Mouse (Mus musculus): ENCODE measurements around the gene Tmem183a. TPM values are rescaled to one million over a fixed set of nuclear protein-coding genes. Genes with fewer than 3 reads are reported as not detected.

The Tmem183a gene
- polyA plus RNA-seq, 1 experiment from 2014 or later: 126 TPM

DNA sequence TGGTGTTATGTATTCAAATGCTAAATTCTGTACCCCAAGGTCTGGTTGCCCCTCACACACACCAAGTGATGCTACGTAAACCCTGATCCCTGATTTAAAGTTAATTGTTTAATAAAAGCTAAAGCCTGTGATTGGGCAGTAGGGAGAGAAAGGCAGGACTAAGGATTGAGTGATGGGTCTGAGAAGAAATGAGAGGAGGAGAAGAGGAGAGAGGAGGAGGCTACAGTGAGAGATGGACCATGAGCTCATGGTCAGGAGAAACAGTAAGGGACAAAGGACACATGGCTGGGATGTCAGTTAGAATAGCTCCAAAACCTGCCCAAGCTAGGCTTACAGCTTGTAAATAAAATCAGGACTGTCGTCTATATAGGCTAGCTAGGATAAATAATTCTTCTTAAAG is 19.3 kb upstream of the Tmem183a start:
- Histone ChIP-seq H3K9ac (no peak overlapping the region), H3K4me1 (peaks cover 10% of the 10 kb centered on the region; the same call in 1 of the 2 replicates), H3K9me3 (replicated peaks) (no peaks in the 10 kb centered on the region), H3K4me2 (no peak overlapping the region), H3K36me3 (ENCODE audit: poor library complexity, severe bottlenecking) (no peaks in the 10 kb centered on the region), H3K27ac (no peak overlapping the region), H3K27me3 (peaks cover 3% of the 10 kb centered on the region; the same call in 1 of the 2 replicates), H3K4me3 (no peak overlapping the region)
- WGBS: 87% methylated on average over 2 of the region's 2 CpGs
- no peak for ATAC-seq

DNA sequence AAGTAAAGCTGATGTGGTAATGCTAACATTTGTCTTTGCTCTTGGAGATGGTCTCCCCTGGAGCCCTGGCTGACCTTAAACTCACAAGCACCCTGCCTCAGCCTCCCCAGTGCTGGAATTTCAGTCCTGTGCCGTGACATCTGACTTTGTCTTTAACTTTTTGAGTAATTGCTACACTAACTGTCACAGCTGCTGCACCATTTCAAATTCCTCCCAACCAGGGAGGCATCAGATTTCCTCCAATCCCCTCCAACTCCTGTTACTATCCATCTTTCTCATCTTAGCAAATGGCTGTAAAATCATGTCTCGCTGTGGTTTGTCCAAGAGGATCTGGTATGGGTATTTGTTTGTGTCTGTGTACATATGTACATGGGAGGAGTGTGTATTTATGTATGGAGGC is 12.3 kb upstream of the Tmem183a start:
- Histone ChIP-seq H3K4me1 (no peaks in the 10 kb centered on the region), H3K4me2 (no peak overlapping the region), H3K27me3 (no peaks in the 10 kb centered on the region), H3K36me3 (ENCODE audit: poor library complexity, severe bottlenecking) (no peaks in the 10 kb centered on the region), H3K4me3 (no peak overlapping the region), H3K27ac (no peak overlapping the region), H3K9me3 (replicated peaks) (0 out of 2 replicates have a peak, but pooled peaks cover 5% of the 10 kb centered on the region), H3K9ac (no peak overlapping the region)
- 80% methylated on average over 2 of the region's 2 CpGs for WGBS
- no peak for ATAC-seq

DNA sequence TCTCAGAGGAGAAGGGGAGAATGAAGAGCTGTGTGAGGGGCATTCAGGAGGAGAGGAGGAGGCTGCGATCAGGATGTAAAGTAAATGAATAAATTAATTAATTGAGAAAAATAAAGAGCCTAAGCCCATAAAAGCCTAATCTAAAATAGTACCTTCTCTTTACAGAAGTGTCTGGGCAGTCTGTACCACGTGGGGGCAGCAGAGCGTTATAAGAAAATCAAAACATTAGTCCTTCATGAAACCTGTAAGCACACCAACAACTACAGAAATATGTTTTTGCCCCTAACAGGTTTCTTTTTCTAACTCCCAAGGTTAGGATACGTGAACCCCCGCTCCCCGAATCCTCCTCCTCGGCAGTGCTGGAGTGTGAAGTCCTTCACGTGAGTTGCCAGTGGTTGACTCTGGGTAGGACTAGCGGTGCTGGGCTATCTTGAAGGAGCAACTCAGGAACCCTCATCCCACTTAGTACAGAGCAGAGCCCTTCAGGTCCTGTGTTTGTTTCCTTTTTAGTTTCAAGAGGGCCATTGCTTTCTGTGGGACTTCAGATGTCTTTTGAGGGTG is 7.1 kb upstream of the Tmem183a start:
- H3K27me3 ChIP-seq: no peaks in the 10 kb centered on the region
- H3K4me1 ChIP-seq: no peaks in the 10 kb centered on the region
- H3K36me3 ChIP-seq (ENCODE audit: poor library complexity, severe bottlenecking): no peaks in the 10 kb centered on the region
- H3K27ac ChIP-seq: no peak overlapping the region
- H3K4me3 ChIP-seq: no peak overlapping the region
- ATAC-seq: no peak
- 0 out of 2 replicates have a peak, but pooled peaks cover 5% of the 10 kb centered on the region for H3K9me3 ChIP-seq (replicated peaks)
- H3K4me2 ChIP-seq: no peak overlapping the region
- no peak overlapping the region for H3K9ac ChIP-seq
- 55% methylated on average over 9 of the region's 9 CpGs for WGBS

DNA sequence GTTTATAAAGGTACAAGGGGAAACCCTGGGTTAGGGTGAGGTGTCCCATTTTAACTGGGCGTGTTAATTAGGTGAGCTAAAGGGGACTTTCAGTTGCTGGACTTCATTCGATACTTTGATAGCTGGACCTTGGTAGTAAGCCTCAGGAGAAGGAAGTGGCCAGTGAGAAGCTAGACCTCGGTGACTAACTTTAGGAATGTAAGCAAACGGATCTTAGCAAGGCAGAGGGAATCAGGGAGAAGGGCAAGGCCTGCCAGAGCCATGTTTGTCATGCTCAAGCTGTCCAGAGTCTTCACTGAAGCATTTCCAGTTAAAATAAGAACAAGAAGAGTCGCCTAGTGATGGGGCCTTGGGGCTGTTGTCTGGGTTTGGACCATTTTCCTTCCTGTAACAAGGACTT is 3.7 kb upstream of the Tmem183a start:
- Histone ChIP-seq H3K36me3 (ENCODE audit: poor library complexity, severe bottlenecking) (no peaks in the 10 kb centered on the region), H3K27ac (no peak overlapping the region), H3K4me1 (peaks cover 12% of the 10 kb centered on the region), H3K9ac (no peak overlapping the region), H3K4me3 (no peak overlapping the region), H3K27me3 (no peaks in the 10 kb centered on the region), H3K9me3 (replicated peaks) (0 out of 2 replicates have a peak, but pooled peaks cover under 1% of the 10 kb centered on the region), H3K4me2 (no peak overlapping the region)
- no peak for ATAC-seq
- 70% methylated on average over 5 of the region's 5 CpGs for WGBS

DNA sequence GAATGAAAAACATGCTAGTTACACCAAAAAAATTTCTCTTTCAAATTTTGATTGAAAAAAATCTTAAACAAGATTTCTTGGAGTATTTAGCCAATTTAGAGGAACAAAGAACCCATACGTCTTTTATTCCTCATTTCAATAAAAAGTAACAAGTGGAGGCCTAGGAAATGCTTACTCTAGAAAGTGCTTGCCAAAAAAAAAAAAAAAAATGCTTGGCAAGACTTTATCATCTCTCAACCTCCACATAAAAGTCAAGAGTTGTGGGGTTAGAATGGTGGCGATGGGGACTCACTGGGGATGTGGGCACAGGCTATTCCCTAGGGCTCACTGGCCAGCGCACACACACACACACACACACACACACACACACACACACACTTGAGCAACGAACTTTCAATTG is 1.4 kb upstream of the Tmem183a start:
- Histone ChIP-seq H3K27me3 (no peaks in the 10 kb centered on the region), H3K36me3 (ENCODE audit: poor library complexity, severe bottlenecking) (peaks cover 14% of the 10 kb centered on the region), H3K4me3 (no peak overlapping the region), H3K9me3 (replicated peaks) (no peaks in the 10 kb centered on the region), H3K27ac (no peak overlapping the region), H3K4me2 (no peak overlapping the region), H3K9ac (no peak overlapping the region), H3K4me1 (peaks cover 20% of the 10 kb centered on the region)
- no peak for ATAC-seq
- WGBS: 82% methylated on average over 4 of the region's 4 CpGs

DNA sequence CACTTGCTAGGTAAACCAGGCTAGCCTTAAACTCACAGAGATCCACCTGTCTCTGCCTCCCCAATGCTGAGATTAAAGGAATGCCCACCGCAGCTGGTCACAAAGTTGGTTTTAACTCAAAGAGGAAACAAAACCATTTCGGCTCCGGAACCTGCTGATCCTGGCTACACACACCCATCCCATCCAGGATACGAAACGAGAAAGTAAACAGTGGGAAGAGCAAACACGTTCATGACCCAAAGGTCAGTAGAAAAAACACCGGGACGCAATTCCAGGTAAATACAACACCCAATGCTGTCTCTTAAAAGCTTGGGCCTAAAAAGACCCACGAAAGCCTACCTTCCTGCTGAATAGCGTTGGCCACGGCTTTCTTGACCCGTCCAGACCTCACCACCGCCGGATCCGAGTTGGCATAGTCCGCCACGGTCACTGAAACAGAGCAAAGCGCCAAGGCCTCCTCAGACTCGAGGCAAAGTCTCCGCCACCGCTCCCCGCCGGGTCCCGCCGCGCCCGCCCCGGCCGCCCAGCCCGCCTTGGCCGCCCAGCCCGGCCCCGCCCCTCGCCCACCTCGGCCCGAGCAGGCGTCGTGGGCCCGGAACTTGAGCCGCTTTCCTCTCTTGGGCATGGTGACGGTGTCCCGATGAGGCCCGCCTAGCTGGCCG is 453 bp downstream of the Tmem183a start:
- Histone ChIP-seq H3K9ac (peak overlapping the region; percentile 93), H3K27me3 (no peaks in the 10 kb centered on the region), H3K4me1 (peaks cover 20% of the 10 kb centered on the region), H3K4me2 (peak overlapping the region; percentile 86), H3K27ac (peak overlapping the region; percentile 75), H3K4me3 (peak overlapping the region; percentile 89), H3K9me3 (replicated peaks) (no peaks in the 10 kb centered on the region), H3K36me3 (ENCODE audit: poor library complexity, severe bottlenecking) (peaks cover 28% of the 10 kb centered on the region)
- WGBS: 3% methylated on average over 44 of the region's 44 CpGs
- ATAC-seq: peak; percentile 91

DNA sequence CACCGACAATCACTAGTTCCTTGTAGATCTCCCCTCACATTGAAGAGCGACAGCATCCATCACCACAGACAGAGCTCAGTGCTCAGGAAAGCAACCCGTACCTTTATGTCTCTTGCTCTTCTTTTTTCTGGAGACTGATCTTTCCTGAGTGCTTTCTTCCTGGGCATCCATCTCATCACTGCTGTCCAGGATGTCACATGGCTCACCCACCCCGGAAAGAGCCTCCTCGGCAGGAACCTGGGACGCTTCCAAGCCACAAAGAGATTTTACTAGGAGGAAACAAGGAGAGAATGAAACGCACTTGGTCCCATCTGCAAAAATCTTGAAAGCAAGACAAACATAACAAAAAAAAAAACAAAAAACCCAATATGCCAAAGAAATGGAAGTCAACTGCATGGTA is 1.1 kb downstream of the Tmem183a start:
- ATAC-seq: no peak
- Histone ChIP-seq H3K27ac (no peak overlapping the region), H3K27me3 (no peaks in the 10 kb centered on the region), H3K9me3 (replicated peaks) (no peaks in the 10 kb centered on the region), H3K4me2 (peak overlapping the region; percentile 86), H3K36me3 (ENCODE audit: poor library complexity, severe bottlenecking) (peaks cover 34% of the 10 kb centered on the region), H3K4me1 (peaks cover 20% of the 10 kb centered on the region), H3K4me3 (peak overlapping the region; percentile 89), H3K9ac (peak overlapping the region; percentile 93)
- WGBS: 80% methylated on average over 7 of the region's 7 CpGs

DNA sequence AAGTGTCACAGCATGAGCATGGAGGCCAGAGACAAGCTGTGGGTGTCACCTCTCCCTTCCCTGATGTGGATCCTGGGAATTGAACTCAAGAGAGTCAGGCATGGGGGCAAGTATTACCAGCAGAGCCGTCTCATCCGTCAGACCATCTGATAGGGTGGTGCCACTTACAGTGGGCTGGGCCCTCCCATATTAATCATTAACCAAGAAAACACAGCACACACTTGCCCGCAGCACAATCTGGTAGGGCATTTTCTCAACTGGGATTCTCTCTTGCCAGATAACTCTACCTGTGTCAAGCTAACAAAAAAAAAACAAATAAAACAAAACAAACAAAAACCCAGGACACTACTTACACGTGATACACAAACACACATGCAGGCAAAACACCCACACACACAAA is 4.3 kb downstream of the Tmem183a start:
- H3K4me3 ChIP-seq: no peak overlapping the region
- no peaks in the 10 kb centered on the region for H3K27me3 ChIP-seq
- H3K4me2 ChIP-seq: no peak overlapping the region
- peaks cover 66% of the 10 kb centered on the region for H3K36me3 ChIP-seq (ENCODE audit: poor library complexity, severe bottlenecking)
- no peaks in the 10 kb centered on the region for H3K9me3 ChIP-seq (replicated peaks)
- no peak overlapping the region for H3K27ac ChIP-seq
- WGBS: 92% methylated on average over 4 of the region's 4 CpGs
- no peak overlapping the region for H3K9ac ChIP-seq
- H3K4me1 ChIP-seq: peaks cover 19% of the 10 kb centered on the region
- ATAC-seq: no peak

DNA sequence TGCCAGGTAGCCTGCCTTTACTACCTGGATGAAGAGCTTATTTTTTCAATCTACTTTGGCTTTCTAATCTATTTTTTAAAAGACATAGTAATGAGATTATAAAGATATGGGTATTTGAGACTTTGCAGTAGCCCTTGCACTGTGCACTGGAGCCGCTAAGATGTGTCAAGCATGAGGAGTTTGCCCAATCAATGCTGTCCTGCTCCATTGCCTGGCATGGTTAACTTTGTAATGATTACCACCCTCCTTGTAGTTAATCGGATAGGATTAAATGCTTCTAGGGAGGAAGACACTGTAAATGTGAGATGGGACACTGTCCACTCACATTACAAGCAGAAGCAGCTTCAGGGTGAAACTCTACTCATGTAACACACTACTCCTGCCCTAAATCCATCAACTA is 8.5 kb downstream of the Tmem183a start:
- Histone ChIP-seq H3K4me3 (no peak overlapping the region), H3K27ac (no peak overlapping the region), H3K9me3 (replicated peaks) (no peaks in the 10 kb centered on the region), H3K4me2 (no peak overlapping the region), H3K27me3 (no peaks in the 10 kb centered on the region), H3K9ac (no peak overlapping the region), H3K36me3 (ENCODE audit: poor library complexity, severe bottlenecking) (peaks cover 88% of the 10 kb centered on the region), H3K4me1 (no peaks in the 10 kb centered on the region)
- 93% methylated on average over 2 of the region's 2 CpGs for WGBS
- no peak for ATAC-seq

DNA sequence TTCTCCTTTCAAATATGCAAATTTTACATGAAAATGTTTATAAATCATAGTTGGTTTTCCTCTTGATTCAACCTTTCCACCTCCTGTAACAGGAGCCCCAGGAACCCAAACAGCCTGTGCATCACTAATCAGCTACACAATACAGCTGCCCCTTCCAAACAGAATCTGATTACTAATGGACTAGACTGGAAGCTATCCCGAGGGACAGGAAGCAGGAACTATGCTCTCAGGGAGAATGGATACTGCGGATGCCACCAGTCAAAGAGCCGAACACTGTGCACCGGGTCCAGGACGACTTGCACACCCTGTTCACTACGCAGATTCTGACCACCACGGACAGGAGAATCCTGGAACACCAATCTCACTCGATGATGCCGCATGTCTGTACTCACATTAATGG is 14.0 kb downstream of the Tmem183a start:
- H3K9me3 ChIP-seq (replicated peaks): no peaks in the 10 kb centered on the region
- no peak for ATAC-seq
- no peak overlapping the region for H3K4me3 ChIP-seq
- H3K4me2 ChIP-seq: no peak overlapping the region
- H3K9ac ChIP-seq: no peak overlapping the region
- peaks cover 16% of the 10 kb centered on the region for H3K4me1 ChIP-seq
- no peak overlapping the region for H3K27ac ChIP-seq
- 89% methylated on average over 9 of the region's 9 CpGs for WGBS
- peaks cover 61% of the 10 kb centered on the region for H3K36me3 ChIP-seq (ENCODE audit: poor library complexity, severe bottlenecking)
- no peaks in the 10 kb centered on the region for H3K27me3 ChIP-seq

DNA sequence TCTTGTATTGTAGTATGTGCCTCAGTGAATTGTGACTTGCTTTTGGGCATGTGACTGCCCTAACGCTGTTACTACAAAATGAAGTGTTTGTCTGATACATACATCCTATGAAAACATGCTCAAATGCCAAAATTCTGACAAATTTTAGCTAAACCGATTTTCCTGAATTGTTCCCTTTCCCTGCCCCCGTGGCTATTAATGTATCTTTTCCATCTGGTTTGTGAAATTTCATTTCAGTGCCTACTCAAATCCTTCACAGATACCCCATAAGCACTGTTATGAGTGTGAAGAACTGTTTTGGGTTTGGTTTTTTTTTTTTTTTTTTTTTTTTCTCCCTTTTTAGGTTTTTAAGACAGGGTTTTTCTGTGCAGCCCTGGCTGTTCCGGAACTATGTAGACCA is 16.7 kb downstream of the Tmem183a start:
- peak overlapping the region; percentile 76 for H3K4me2 ChIP-seq
- peak overlapping the region; percentile 45 for H3K4me3 ChIP-seq
- no peak for ATAC-seq
- no peak overlapping the region for H3K27ac ChIP-seq
- H3K36me3 ChIP-seq (ENCODE audit: poor library complexity, severe bottlenecking): peaks cover 33% of the 10 kb centered on the region
- H3K27me3 ChIP-seq: no peaks in the 10 kb centered on the region
- H3K9me3 ChIP-seq (replicated peaks): no peaks in the 10 kb centered on the region
- WGBS: 76% methylated on average over 4 of the region's 4 CpGs
- peaks cover 16% of the 10 kb centered on the region for H3K4me1 ChIP-seq
- no peak overlapping the region for H3K9ac ChIP-seq

DNA sequence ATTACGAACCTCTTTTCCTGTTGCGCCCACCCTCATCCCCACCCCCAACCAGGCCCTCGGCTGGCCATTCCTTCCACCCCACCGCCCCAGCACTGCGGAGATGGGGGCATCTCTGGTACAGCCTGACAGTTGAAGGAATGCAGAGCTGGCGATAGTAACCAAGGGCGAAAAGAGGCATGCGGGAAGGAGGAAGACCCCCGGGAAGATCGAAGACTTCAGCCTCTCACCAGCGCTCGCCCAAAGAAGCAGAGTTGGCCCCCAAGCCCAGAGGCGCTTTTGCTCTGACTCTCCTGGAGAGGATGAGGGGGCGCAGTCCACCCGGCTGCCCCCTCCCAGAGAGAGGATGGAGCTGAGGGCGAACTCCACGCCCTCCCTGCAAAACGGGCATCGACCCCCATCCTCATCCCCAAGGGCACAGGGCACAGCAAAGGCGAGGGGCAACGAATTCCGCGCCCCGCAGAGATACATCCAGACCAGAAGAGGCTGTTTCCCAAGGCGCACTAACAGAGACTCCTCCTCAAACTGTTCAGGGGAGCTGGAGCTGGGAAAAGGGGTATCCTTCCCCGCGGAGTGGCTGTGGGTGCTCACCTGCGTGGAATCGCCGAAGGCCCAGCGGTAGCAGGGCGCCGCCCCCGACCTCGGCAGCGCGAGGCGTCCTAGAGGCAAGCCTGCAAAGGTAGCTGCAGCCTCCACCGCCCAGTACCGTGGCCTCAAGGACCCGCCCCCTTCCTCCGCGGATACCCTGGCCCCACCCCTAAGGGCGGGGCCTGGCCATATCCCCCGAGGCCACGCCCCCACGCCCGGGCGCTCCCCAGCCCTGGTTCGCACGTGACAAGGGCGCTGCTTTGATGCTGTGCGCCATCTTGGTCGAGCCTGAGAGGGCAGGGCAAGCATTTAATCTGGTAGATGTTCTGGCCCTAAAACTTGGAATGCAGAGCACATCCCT is 17.5 kb downstream of the Tmem183a start:
- Histone ChIP-seq H3K4me1 (peaks cover 16% of the 10 kb centered on the region), H3K4me2 (peak overlapping the region; percentile 76), H3K27me3 (no peaks in the 10 kb centered on the region), H3K9ac (peak overlapping the region; percentile 68), H3K9me3 (replicated peaks) (no peaks in the 10 kb centered on the region), H3K4me3 (peak overlapping the region; percentile 45), H3K27ac (no peak overlapping the region), H3K36me3 (ENCODE audit: poor library complexity, severe bottlenecking) (peaks cover 26% of the 10 kb centered on the region)
- ATAC-seq: peak; percentile 95
- 1% methylated on average over 51 of the region's 54 CpGs for WGBS
